In genomic region chr12:16893656-16894395, GRCm38 (mm10) we compare ENCODE assay signal across 8 mouse cellular contexts. TPM values are rescaled to one million over a fixed set of nuclear protein-coding genes. Genes with fewer than 3 reads are reported as not detected.
A peak's percentile ranks its signal among the peaks of the same experiment; 100 is the strongest.
DNase-seq lines count a peak whose midpoint lies in the region; ATAC-seq and TF ChIP-seq lines count a peak whose summit lies in the region.

No protein-coding gene starts in this region.

- TF ChIP-seq CTCF in Patski (IDR thresholded peaks at IDR 0.05) = no peak
- TF ChIP-seq CTCF in lung, adult 2 months (IDR thresholded peaks at IDR 0.05; ENCODE audit: insufficient read depth, low read length) = no peak

- no peaks in the 10 kb centered on the region for H3K9me3 ChIP-seq in heart, embryonic 16.5 days (replicated peaks; ENCODE audit: control insufficient read depth, low read length)

- peaks cover 21% of the 10 kb centered on the region for H3K4me1 ChIP-seq in heart, embryonic 16.5 days (ENCODE audit: control insufficient read depth, insufficient read depth, low read length)
- peaks cover 21% of the 10 kb centered on the region for H3K4me1 ChIP-seq in lung, adult 2 months (ENCODE audit: control insufficient read depth, insufficient read depth, low read length)

- H3K4me3 ChIP-seq in heart, embryonic 16.5 days (ENCODE audit: low read length) = peak overlapping the region; percentile 99
- H3K4me3 ChIP-seq in lung, adult 2 months (replicated peaks; ENCODE audit: extremely low read depth, low read depth, low read length) = peak overlapping the region; percentile 64

- no peaks in the 10 kb centered on the region for H3K36me3 ChIP-seq in heart, embryonic 16.5 days (ENCODE audit: control insufficient read depth, insufficient read depth)

- DNase-seq in kidney, adult 9 months = peak; percentile 77
- no peak for DNase-seq in kidney, postnatal 25 days
- DNase-seq in Patski (ENCODE audit: low read depth, low spot score) = no peak
- peak; percentile 84 for DNase-seq in lung, adult 2 months
- DNase-seq in frontal cortex, postnatal 25 days (ENCODE audit: low spot score in 2 of 2) = no peak
- no peak for DNase-seq in layer of hippocampus, postnatal 14 days (ENCODE audit: low spot score in 2 of 2)

- ATAC-seq in Patski = peak; percentile 36
- no peak for ATAC-seq in heart, embryonic 16.5 days (replicated peaks; ENCODE audit: extremely low read depth, insufficient read depth, low FRiP score)
- ATAC-seq in neutrophil, adult 5-6 weeks (ENCODE audit: extremely low read depth, insufficient number of reproducible peaks, low FRiP score, poor library complexity, severe bottlenecking) = 0 out of 2 replicates have a peak, but pooled peaks have one; percentile 3

- in situ Hi-C loops in Patski (cut with MboI; ENCODE audit: low pct_unique_long_range_greater_than_20kb) = loop anchor here (5.0 kb wide), 1 partner anchor 42 kb away; no protein-coding TSS in a partner anchor

- peak overlapping the region; percentile 95 for H3K27ac ChIP-seq in heart, embryonic 16.5 days (ENCODE audit: low read length)

- H3K9ac ChIP-seq in heart, embryonic 16.5 days (ENCODE audit: low read length) = peak overlapping the region; percentile 99

- 6% methylated on average over 18 of the region's 18 CpGs for WGBS in heart, embryonic 16.5 days
- WGBS in lung, adult 2 months = 2% methylated on average over 18 of the region's 18 CpGs

- no peaks in the 10 kb centered on the region for H3K27me3 ChIP-seq in Patski
- H3K27me3 ChIP-seq in heart, embryonic 16.5 days (ENCODE audit: control insufficient read depth, insufficient read depth, low read length) = no peaks in the 10 kb centered on the region

- CTCF ChIA-PET in Patski (lab: Charles Lee) = interaction anchor here (1.1 to 1.4 kb wide), 3 partner anchors 16 to 26 kb away, joined by 3 to 5 read pairs (median 4); no protein-coding TSS in a partner anchor

- TF ChIP-seq POLR2A in lung, adult 2 months (IDR thresholded peaks at IDR 0.05; ENCODE audit: borderline replicate concordance, extremely low read depth, low read depth, low read length) = peak; percentile 41; the same call in 1 of the 2 replicates

- POLR2A ChIA-PET in Patski (lab: Charles Lee) = interaction anchor here (0.6 to 4.7 kb wide), 7 partner anchors 11 to 365 kb away, joined by 4 to 27 read pairs (median 8); no protein-coding TSS in a partner anchor

- H3K4me2 ChIP-seq in heart, embryonic 16.5 days (ENCODE audit: low read depth, low read length) = peak overlapping the region; percentile 74

RNA-seq across cellular contexts. Expression of gene Rock2, which starts 0.9 kb away (rescaled TPM):
- 72.1 TPM for polyA plus RNA-seq in Patski (2021)
- polyA plus RNA-seq in heart, embryonic 16.5 days (2015; fragmentation: Nextera tagmentation; extraction: Ambion mirVana) = 16.8 and 20.4 TPM in 2 replicates
- 6.5 and 11.4 TPM in 2 replicates for polyA plus RNA-seq in lung, adult 2 months (2012; rRNA removed)
- 106 and 123 TPM in 2 replicates for total RNA-seq in neutrophil, adult 5-6 weeks (2017)
- 100 to 1,000 TPM in 1 of 2 experiments, 10 to 100 TPM in 1; 99.1 to 100 TPM for total RNA-seq in layer of hippocampus, postnatal 14 days (2021)

Comparison
In these comparisons a context has a peak if more than half of its experiments do, and no peak if none do; other contexts are left out.
1. DNase-seq: peak in kidney, adult 9 months (single experiment) and lung, adult 2 months (single experiment); none in kidney, postnatal 25 days (0 of 2), Patski (single experiment), frontal cortex, postnatal 25 days (0 of 2) and layer of hippocampus, postnatal 14 days (0 of 2).